Mouse (Mus musculus) MEL (cell line): ENCODE results near the gene Dda1. TPM values are rescaled to one million over a fixed set of nuclear protein-coding genes. Genes with fewer than 3 reads are reported as not detected.

Experiments
- DNase-seq: peaks from one replicate; pipeline ENCODE4 v3.0.0; 2011; ENCODE audit warnings: low read depth, low spot score
- H3K27ac ChIP-seq: 2 replicates; pipeline ENCODE4 v1.5.1; 2012; ENCODE audit warnings: low read depth, mild to moderate bottlenecking, control low read depth, low read length, moderate library complexity; ENCODE audit not compliant: control insufficient read depth
- H3K27me3 ChIP-seq, 2 experiments: fragments of 150-350 bp in 1 of 2; sonication (generic) in 1 of 2; 2 replicates each; pipeline ENCODE4 v1.6.1; 2012; ENCODE audit warnings: low read length in 2 of 2, mild to moderate bottlenecking in 2 of 2, improper control_type of control experiment in 1 of 2, moderate library complexity in 1 of 2; ENCODE audit not compliant: insufficient read depth in 2 of 2, control insufficient read depth in 1 of 2
- H3K36me3 ChIP-seq, 2 experiments: 2 replicates each; pipeline ENCODE4 v1.6.1; 2012 to 2014; ENCODE audit warnings: low read length in 2 of 2, improper control_type of control experiment in 1 of 2, inconsistent platforms in 1 of 2, mild to moderate bottlenecking in 1 of 2; ENCODE audit not compliant: insufficient read depth in 2 of 2, control insufficient read depth in 1 of 2
- H3K4me1 ChIP-seq, 2 experiments: fragments of 150-350 bp in 1 of 2; sonication (generic) in 1 of 2; 2 replicates each; pipeline ENCODE4 v1.6.1; 2012; ENCODE audit warnings: low read length in 2 of 2, improper control_type of control experiment in 1 of 2, mild to moderate bottlenecking in 1 of 2; ENCODE audit not compliant: insufficient read depth in 2 of 2, control insufficient read depth in 1 of 2
- H3K4me3 ChIP-seq, 2 experiments: fragments of 150-350 bp in 1 of 2; sonication (generic) in 1 of 2; 2 replicates each; pipeline ENCODE4 v1.5.1; 2012; ENCODE audit warnings: low read depth in 2 of 2, low read length in 2 of 2, mild to moderate bottlenecking in 2 of 2, moderate library complexity in 2 of 2, control low read depth in 1 of 2, improper control_type of control experiment in 1 of 2; ENCODE audit not compliant: control insufficient read depth in 1 of 2, insufficient read depth in 1 of 2
- H3K79me2 ChIP-seq: 2 replicates; pipeline ENCODE4 v1.6.1; 2012; ENCODE audit warnings: mild to moderate bottlenecking, low read length, moderate library complexity; ENCODE audit not compliant: control insufficient read depth, poor library complexity, insufficient read depth
- H3K9ac ChIP-seq: 2 replicates; pipeline ENCODE4 v1.6.1; 2012; ENCODE audit warnings: low read depth, mild to moderate bottlenecking, control low read depth, low read length, moderate library complexity; ENCODE audit not compliant: control insufficient read depth, poor library complexity, severe bottlenecking
- H3K9me3 ChIP-seq: fragments of 150-350 bp; sonication (generic); replicated peaks from 2 replicates; pipeline ENCODE4 v1.6.1; 2012; ENCODE audit warnings: mild to moderate bottlenecking, low read length, improper control_type of control experiment, moderate library complexity; ENCODE audit not compliant: insufficient read depth
- BHLHE40 ChIP-seq: IDR thresholded peaks from 2 replicates; pipeline ENCODE4 v1.6.1; 2012; ENCODE audit warnings: low read depth, mild to moderate bottlenecking, inconsistent platforms, low read length, improper control_type of control experiment, borderline replicate concordance
- CTCF ChIP-seq, 3 experiments: IDR thresholded peaks in 2 of 3; conservative IDR thresholded peaks in 1 of 3; 2 replicates each; pipeline ENCODE4 v1.5.1; 2011 to 2012; ENCODE audit warnings: low read length in 3 of 3, low read depth in 2 of 3, mild to moderate bottlenecking in 2 of 3, improper control_type of control experiment in 1 of 3, inconsistent platforms in 1 of 3, mixed read lengths in 1 of 3, moderate library complexity in 1 of 3; ENCODE audit not compliant: control insufficient read depth in 1 of 3, insufficient read depth in 1 of 3, poor library complexity in 1 of 3, severe bottlenecking in 1 of 3
- ELF1 ChIP-seq: IDR thresholded peaks from 2 replicates; pipeline ENCODE4 v1.6.1; 2014; ENCODE audit warnings: low read depth, mild to moderate bottlenecking, inconsistent platforms, low read length, improper control_type of control experiment, moderate library complexity
- ETS1 ChIP-seq: IDR thresholded peaks from 2 replicates; pipeline ENCODE4 v1.6.1; 2012; ENCODE audit warnings: low read depth, mild to moderate bottlenecking, inconsistent platforms, low read length, improper control_type of control experiment, moderate library complexity
- GABPA ChIP-seq: IDR thresholded peaks from 2 replicates; pipeline ENCODE4 v1.6.1; 2012; ENCODE audit warnings: low read depth, mild to moderate bottlenecking, inconsistent platforms, low read length, improper control_type of control experiment, moderate library complexity
- GATA1 ChIP-seq: IDR thresholded peaks from 2 replicates; pipeline ENCODE4 v1.6.1; 2011; ENCODE audit warnings: low read depth, low read length, improper control_type of control experiment
- HCFC1 ChIP-seq: IDR thresholded peaks from 2 replicates; pipeline ENCODE4 v1.6.1; 2012; ENCODE audit warnings: low read depth, mild to moderate bottlenecking, inconsistent platforms, low read length, improper control_type of control experiment, moderate library complexity
- MAFK ChIP-seq: IDR thresholded peaks from 2 replicates; pipeline ENCODE4 v1.6.1; 2011; ENCODE audit warnings: low read depth, mild to moderate bottlenecking, low read length, improper control_type of control experiment, borderline replicate concordance
- MAX ChIP-seq: IDR thresholded peaks from 2 replicates; pipeline ENCODE4 v1.6.1; 2011; ENCODE audit warnings: low read length, improper control_type of control experiment
- MXI1 ChIP-seq: IDR thresholded peaks from 2 replicates; pipeline ENCODE4 v1.6.1; 2011; ENCODE audit warnings: mild to moderate bottlenecking, low read depth, low read length, improper control_type of control experiment
- MYB ChIP-seq: IDR thresholded peaks from 2 replicates; pipeline ENCODE4 v1.6.1; 2011; ENCODE audit warnings: mild to moderate bottlenecking, low read depth, low read length, improper control_type of control experiment
- NELFE ChIP-seq: IDR thresholded peaks from 2 replicates; pipeline ENCODE4 v1.6.1; 2011; ENCODE audit warnings: low read depth, low read length, improper control_type of control experiment
- NRF1 ChIP-seq: IDR thresholded peaks from 2 replicates; pipeline ENCODE4 v1.6.1; 2014; ENCODE audit warnings: low read depth, mild to moderate bottlenecking, inconsistent platforms, low read length, improper control_type of control experiment, moderate library complexity; ENCODE audit not compliant: poor library complexity, insufficient read depth, severe bottlenecking
- POLR2A ChIP-seq, 2 experiments: IDR thresholded peaks; 2 replicates each; pipeline ENCODE4 v1.6.1; 2011 to 2012; ENCODE audit warnings: low read length in 2 of 2, mild to moderate bottlenecking in 2 of 2, control low read depth in 1 of 2, improper control_type of control experiment in 1 of 2, low read depth in 1 of 2, moderate library complexity in 1 of 2; ENCODE audit not compliant: control insufficient read depth in 1 of 2, insufficient read depth in 1 of 2, poor library complexity in 1 of 2
- POLR2AphosphoS2 ChIP-seq: IDR thresholded peaks from 2 replicates; pipeline ENCODE4 v1.6.1; 2011; ENCODE audit warnings: low read length, improper control_type of control experiment
- POLR2AphosphoS5 ChIP-seq: IDR thresholded peaks from 2 replicates; pipeline ENCODE4 v1.6.1; 2012; ENCODE audit warnings: low read depth, borderline replicate concordance, mild to moderate bottlenecking, inconsistent platforms, low read length, moderate library complexity, mixed read lengths
- RAD21 ChIP-seq: IDR thresholded peaks from 2 replicates; pipeline ENCODE4 v1.6.1; 2011; ENCODE audit warnings: mild to moderate bottlenecking, low read depth, low read length, improper control_type of control experiment
- RCOR1 ChIP-seq: IDR thresholded peaks from 2 replicates; pipeline ENCODE4 v1.6.1; 2012; ENCODE audit warnings: low read depth, mild to moderate bottlenecking, inconsistent platforms, low read length, improper control_type of control experiment
- SIN3A ChIP-seq: IDR thresholded peaks from 2 replicates; pipeline ENCODE4 v1.6.1; 2012; ENCODE audit warnings: low read length, improper control_type of control experiment, inconsistent platforms
- SMC3 ChIP-seq: IDR thresholded peaks from 2 replicates; pipeline ENCODE4 v1.6.1; 2011; ENCODE audit warnings: low read depth, low read length, improper control_type of control experiment
- TAL1 ChIP-seq: IDR thresholded peaks from 2 replicates; pipeline ENCODE4 v1.6.1; 2012; ENCODE audit warnings: mild to moderate bottlenecking, inconsistent platforms, low read length, moderate library complexity, mixed read lengths
- TBP ChIP-seq: IDR thresholded peaks from 2 replicates; pipeline ENCODE4 v1.8.0; 2011; ENCODE audit warnings: low read depth, low read length, improper control_type of control experiment
- ZC3H11A ChIP-seq: IDR thresholded peaks from 2 replicates; pipeline ENCODE4 v1.6.1; 2012; ENCODE audit warnings: low read depth, mild to moderate bottlenecking, inconsistent platforms, low read length, improper control_type of control experiment
- ZMIZ1 ChIP-seq: IDR thresholded peaks from 2 replicates; pipeline ENCODE4 v1.6.1; 2012; ENCODE audit warnings: low read depth, mild to moderate bottlenecking, inconsistent platforms, low read length, improper control_type of control experiment, moderate library complexity
- ZNF384 ChIP-seq: IDR thresholded peaks from 2 replicates; pipeline ENCODE4 v1.6.1; 2012; ENCODE audit warnings: low read depth, mild to moderate bottlenecking, inconsistent platforms, low read length, improper control_type of control experiment
- polyA plus RNA-seq, 2 experiments: library from polyadenylated mRNA; stranded (reverse) in 1 of 2; unstranded in 1 of 2; fragments of >175 nt in 1 of 2; fragments of >200 nt in 1 of 2; gene quantifications; 2 replicates each; pipeline versions ENCODE4 v1.2.1 to v1.2.4; 2012; ENCODE audit warnings: low replicate concordance in 2 of 2, low read depth in 1 of 2; ENCODE audit not compliant: insufficient read length in 2 of 2, insufficient read depth in 1 of 2, missing spikeins in 1 of 2
- total RNA-seq: library from RNA; depleted of rRNA; stranded (reverse); fragments of 300-350 nt; gene quantifications from 2 replicates; pipeline ENCODE4 v1.2.3, GENCODE M21; 2012

Dda1 gene
- total and polyA plus RNA-seq, 3 experiments = 59.6 to 110 TPM; not detected in 1

GRCm38 (mm10) chr8:71463188-71464033 lies 5.6 kb upstream of the Dda1 start, which contains the start of gene Abhd8:
TSS of gene Abhd8 (minus strand) at chr8:71463655.
- peak within 1 kb of the TSS; percentile 25 for H3K27ac ChIP-seq
- H3K27me3 ChIP-seq = no peaks in the 10 kb centered on the region
- DNase-seq = peak; percentile 97
- peaks cover 0 to 15% of the 10 kb centered on the region in 2 experiments; a peak in 2 of 4 replicates for H3K4me1 ChIP-seq
- H3K79me2 ChIP-seq = peaks cover 7% of the 10 kb centered on the region; the same call in 1 of the 2 replicates
- peaks cover 0 to 7% of the 10 kb centered on the region in 2 experiments; a peak in 1 of 4 replicates for H3K36me3 ChIP-seq
- peak within 1 kb of the TSS; percentile 82 for H3K9ac ChIP-seq
- peak within 1 kb of the TSS; percentile 89 to 95 for H3K4me3 ChIP-seq
- peak; percentile 24 to 51; a peak in 1 of 4 replicates for TF ChIP-seq POLR2A (IDR thresholded peaks at IDR 0.05; ENCODE audit: control insufficient read depth in 1 of 2, insufficient read depth in 1 of 2, low read depth in 1 of 2, low read length in 2 of 2, poor library complexity in 1 of 2)
- TF ChIP-seq GATA1 = no peak
- TF ChIP-seq ETS1 = no peak
- peak; percentile 59 for TF ChIP-seq NELFE
- TF ChIP-seq TBP = 0 out of 2 replicates have a peak, but pooled peaks have one; percentile 21
- no peak for TF ChIP-seq MYB
- no peak for TF ChIP-seq POLR2AphosphoS2
- TF ChIP-seq MXI1 = peak; percentile 55; the same call in 1 of the 2 replicates
- TF ChIP-seq ZC3H11A = no peak
- no peak for TF ChIP-seq RAD21
- no peak for TF ChIP-seq MAX
- TF ChIP-seq ZNF384 = no peak
- TF ChIP-seq NRF1 = peak; percentile 38; the same call in 1 of the 2 replicates
- no peak for TF ChIP-seq CTCF (IDR thresholded peaks at IDR 0.05 in 2 of 3, conservative IDR thresholded peaks at IDR 0.05 in 1 of 3; ENCODE audit: control insufficient read depth in 1 of 3, insufficient read depth in 1 of 3, low read depth in 2 of 3, low read length in 3 of 3, poor library complexity in 1 of 3, severe bottlenecking in 1 of 3)
- peak; percentile 60; the same call in 1 of the 2 replicates for TF ChIP-seq SIN3A
- peak; percentile 63; the same call in 1 of the 2 replicates for TF ChIP-seq HCFC1
- no peaks in the 10 kb centered on the region for H3K9me3 ChIP-seq

DNA sequence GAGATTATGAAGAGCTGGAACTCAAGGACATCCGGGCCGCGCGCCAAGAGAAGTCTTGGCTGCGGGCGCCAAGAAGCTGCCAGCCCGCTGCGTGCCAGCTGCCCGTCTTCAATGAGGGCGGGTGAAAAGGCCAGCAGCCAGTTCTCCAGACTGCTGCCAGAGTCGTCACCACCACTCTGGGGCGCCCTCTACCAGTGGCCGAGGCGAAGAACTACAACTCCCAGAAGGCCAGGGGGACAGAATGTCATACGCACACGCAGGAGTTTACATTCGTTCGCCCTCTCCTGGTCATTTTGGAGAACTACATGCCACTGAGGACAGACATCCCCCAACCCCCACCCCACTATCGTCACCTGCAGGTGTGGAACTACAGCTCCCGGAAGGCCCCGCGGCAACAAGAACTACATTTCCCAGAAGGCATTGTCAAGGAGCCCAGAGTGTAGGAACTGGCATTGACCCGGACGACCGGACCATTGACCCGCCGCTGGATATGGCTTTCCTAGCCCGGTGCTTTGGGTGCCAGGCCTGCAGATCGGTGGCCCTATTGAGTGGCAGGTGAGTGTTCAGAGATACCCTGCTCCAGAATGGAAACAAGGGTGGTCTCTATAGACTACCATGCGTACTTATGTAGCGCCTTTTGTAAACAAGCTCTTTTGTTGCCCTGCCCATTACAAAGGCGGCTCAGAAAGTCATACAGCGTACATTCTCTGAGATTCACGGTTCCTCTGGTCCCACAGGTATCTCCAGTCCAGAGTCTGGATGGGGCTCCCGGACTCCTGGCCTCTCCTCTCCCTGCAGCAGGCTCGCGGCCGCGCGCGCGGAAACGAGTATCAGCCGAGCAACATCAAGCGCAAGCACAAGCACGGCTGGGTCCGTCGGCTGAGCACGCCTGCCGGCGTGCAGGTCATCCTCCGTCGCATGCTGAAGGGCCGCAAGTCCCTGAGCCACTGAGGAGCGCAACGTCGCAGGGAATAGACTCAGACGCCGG lies 4.2 kb upstream of the Dda1 start, which contains the start of gene Mrpl34:
Mrpl34 (plus strand) TSS at position 447 of the 988 bp plus-strand sequence.
- Histone ChIP-seq H3K79me2 (peaks cover 13% of the 10 kb centered on the region), H3K27me3 (no peaks in the 10 kb centered on the region), H3K9ac (peak within 1 kb of the TSS; percentile 80), H3K4me1 (peaks cover 0 to 18% of the 10 kb centered on the region in 2 experiments; a peak in 2 of 4 replicates), H3K4me3 (peak within 1 kb of the TSS; percentile 89 to 95), H3K9me3 (no peaks in the 10 kb centered on the region), H3K27ac (peak within 1 kb of the TSS; percentile 46), H3K36me3 (peaks cover 0 to 9% of the 10 kb centered on the region in 2 experiments; a peak in 1 of 4 replicates)
- DNase-seq = peak; percentile 99
- TF ChIP-seq GABPA (no peak), ELF1 (peak; percentile 89), RCOR1 (no peak), ZMIZ1 (no peak), GATA1 (no peak), POLR2AphosphoS2 (no peak; the same call in 1 of the 2 replicates), POLR2AphosphoS5 (no peak), BHLHE40 (peak; percentile 80), POLR2A (IDR thresholded peaks at IDR 0.05; ENCODE audit: control insufficient read depth in 1 of 2, insufficient read depth in 1 of 2, low read depth in 1 of 2, low read length in 2 of 2, poor library complexity in 1 of 2) (peak in 1 of 2 experiments; percentile 73; a peak in 2 of 4 replicates), MXI1 (peak; percentile 96), SMC3 (peak; percentile 49; the same call in 1 of the 2 replicates), NELFE (peak; percentile 62), MAFK (no peak), HCFC1 (peak; percentile 98), SIN3A (peak; percentile 98), NRF1 (peak; percentile 70), TAL1 (peak; percentile 18; the same call in 1 of the 2 replicates)
